Mouse (Mus musculus) forebrain, embryonic 10.5 days (tissue): Measurements from ENCODE around the gene Mfap1b. TPM values are rescaled to one million over a fixed set of nuclear protein-coding genes. Genes with fewer than 3 reads are reported as not detected.
"Not testable (repeated sequence)": the region's sequence is repeated elsewhere in the genome, so short reads cannot be mapped to it uniquely, and the experiment has no call there.

Source experiments
- DNase-seq: peaks from one replicate; pipeline ENCODE4 v3.0.0-alpha.2; 2017; ENCODE audit warnings: low spot score; ENCODE audit errors: extremely low spot score
- H3K27ac ChIP-seq: fragments of 300-500 bp; sonication (generic); 2 replicates; pipeline ENCODE4 v1.5.1; 2016; ENCODE audit warnings: mild to moderate bottlenecking
- H3K27me3 ChIP-seq: fragments of 300-500 bp; sonication (generic); 2 replicates; pipeline ENCODE4 v1.6.1; 2016; ENCODE audit warnings: mild to moderate bottlenecking; ENCODE audit not compliant: poor library complexity, severe bottlenecking
- H3K36me3 ChIP-seq: fragments of 300-500 bp; sonication (generic); replicated peaks from 2 replicates; pipeline ENCODE4 v1.6.1; 2016; ENCODE audit warnings: mild to moderate bottlenecking, moderate library complexity
- H3K4me1 ChIP-seq: fragments of 300-500 bp; sonication (generic); 2 replicates; pipeline ENCODE4 v1.6.1; 2016
- H3K4me3 ChIP-seq: fragments of 300-500 bp; sonication (generic); 2 replicates; pipeline ENCODE4 v1.5.1; 2016; ENCODE audit warnings: mild to moderate bottlenecking, moderate library complexity
- H3K9me3 ChIP-seq: fragments of 300-500 bp; sonication (generic); 2 replicates; pipeline ENCODE4 v1.6.1; 2016; ENCODE audit warnings: mild to moderate bottlenecking, moderate library complexity
- WGBS: fragments of 180-500 bp; shearing (Covaris S2); methylation state at CpG from one replicate; pipeline ENCODE4 v1.1.7; 2016; 5-methylcytosine and 5-hydroxymethylcytosine counted together
- polyA plus RNA-seq: library from polyadenylated mRNA; unstranded; fragments of >200 nt; fragmentation: Nextera tagmentation; extraction: Ambion mirVana; gene quantifications from 2 replicates; pipeline ENCODE4 v1.2.1, GENCODE M21; 2016

Mfap1b gene
- 53.5 and 53.7 TPM in 2 replicates for polyA plus RNA-seq

DNA sequence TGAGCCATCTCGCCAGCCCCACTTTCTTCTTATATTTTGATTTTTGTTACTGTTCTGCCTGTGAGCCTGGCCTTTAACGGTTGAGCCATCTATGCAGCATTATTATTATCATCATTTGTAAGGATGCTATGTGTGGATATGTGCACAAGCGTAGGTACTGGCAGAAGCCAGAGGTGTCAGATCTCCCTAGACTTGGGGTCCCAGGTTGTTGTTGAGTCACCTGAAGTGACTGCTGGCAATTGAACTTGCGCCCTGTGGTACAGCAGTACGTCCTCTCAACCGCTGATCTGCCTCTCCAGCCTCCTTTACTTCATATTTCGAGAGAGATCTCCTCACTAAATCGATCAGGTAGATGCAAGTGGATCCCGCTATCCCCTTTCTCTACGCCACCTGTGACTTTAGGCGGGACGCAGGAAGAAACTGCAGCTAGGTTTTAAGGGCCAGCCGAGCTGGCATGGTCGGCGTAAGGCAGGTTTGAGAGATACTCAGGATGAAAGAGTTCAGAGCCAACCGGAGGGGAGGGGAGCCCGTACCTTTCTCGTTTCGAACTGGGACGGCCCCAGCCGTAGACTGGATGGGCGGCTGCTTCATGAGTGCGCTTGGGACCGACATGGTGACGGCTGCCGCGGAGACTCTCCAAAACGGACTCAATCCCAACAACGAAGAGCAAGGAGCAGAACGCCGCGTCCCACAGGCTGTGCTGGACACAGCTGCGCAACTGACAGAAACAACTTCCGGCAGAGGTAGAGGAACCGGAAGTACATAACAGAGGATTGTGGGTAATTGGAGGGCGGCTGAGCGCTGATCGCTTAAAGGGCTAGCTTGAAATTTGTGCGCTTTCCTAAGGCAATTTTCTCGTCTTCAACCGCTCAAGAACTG, at the start of gene Mfap1b:
TSS of gene Mfap1b (minus strand) at position 767 of the 879 bp plus-strand sequence.
- peaks cover 16% of the 10 kb centered on the region for H3K36me3 ChIP-seq
- WGBS, result 5% methylated on average over 41 of the region's 41 CpGs
- peak within 1 kb of the TSS; percentile 64 for H3K4me3 ChIP-seq
- H3K9me3 ChIP-seq, H3K27me3 ChIP-seq, H3K4me1 ChIP-seq: not testable (repeated sequence)
- peak within 1 kb of the TSS; percentile 72 for H3K27ac ChIP-seq
- peak; percentile 78 for DNase-seq

DNA sequence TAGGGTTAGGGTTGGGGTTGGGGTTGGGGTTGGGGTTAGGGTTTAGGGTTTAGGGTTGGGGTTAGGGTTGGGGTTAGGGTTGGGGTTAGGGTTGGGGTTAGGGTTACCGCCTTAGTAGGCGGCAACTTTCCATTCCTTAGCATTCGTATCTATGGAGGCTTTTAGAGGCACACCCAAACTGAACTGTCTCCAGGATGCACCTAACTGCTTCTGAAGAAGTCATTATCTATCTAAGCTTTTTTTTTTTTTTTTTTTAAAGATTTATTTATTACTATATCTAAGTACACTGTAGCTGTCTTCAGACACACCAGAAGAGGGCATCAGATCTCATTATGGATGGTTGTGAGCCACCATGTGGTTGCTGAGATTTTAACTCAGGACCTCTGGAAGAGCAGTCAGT, 49.0 kb upstream of the Mfap1b start:
- H3K9me3 ChIP-seq, DNase-seq, H3K27ac ChIP-seq, H3K27me3 ChIP-seq, H3K4me1 ChIP-seq, H3K4me3 ChIP-seq: not testable (repeated sequence)
- H3K36me3 ChIP-seq, result peaks cover 87% of the 10 kb centered on the region
- 92% methylated on average over 3 of the region's 3 CpGs for WGBS

DNA sequence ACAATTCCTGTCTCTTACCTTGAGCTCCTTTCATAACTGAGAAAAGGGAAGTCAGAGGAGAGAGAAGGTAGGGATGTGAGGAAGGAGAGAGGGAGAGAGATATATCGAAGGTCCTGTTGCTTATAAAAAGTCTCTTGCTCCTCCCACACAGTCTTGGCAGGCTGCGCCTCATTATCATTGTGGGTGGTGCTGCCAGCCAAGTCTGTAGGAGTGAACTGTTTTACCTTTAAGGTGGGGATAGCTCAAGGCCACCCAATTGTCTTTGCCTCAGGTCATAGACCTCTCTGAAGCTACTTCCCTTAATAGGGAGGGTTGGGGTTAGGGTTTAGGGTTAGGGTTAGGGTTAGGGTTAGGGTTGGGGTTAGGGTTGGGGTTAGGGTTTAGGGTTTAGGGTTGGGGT, 48.1 kb upstream of the Mfap1b start:
- no peak for DNase-seq

DNA sequence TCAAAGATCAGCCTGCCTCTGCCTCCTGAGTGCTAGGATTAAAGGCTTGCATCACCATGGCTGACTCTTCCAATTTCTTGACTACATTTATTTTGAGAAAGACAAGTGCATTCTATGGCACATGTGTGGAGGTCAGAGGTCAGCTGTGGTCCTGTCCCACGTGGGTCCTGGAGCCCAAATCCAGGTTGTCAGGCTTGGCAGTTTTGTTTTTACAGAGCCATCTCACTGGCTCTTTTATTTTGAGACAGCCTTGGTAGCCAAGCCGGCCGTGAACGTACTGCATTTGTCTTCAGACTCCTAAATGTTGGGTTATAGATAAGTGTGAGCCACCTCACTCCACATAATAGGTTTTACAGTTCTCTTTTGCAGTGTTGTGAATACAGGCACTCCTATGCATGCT, 44.8 kb upstream of the Mfap1b start:
- not testable (repeated sequence) for H3K4me3 ChIP-seq, DNase-seq, H3K4me1 ChIP-seq, H3K9me3 ChIP-seq, H3K27ac ChIP-seq, H3K27me3 ChIP-seq
- peaks cover 91% of the 10 kb centered on the region for H3K36me3 ChIP-seq
- 94% methylated on average over 4 of the region's 4 CpGs for whole genome bisulfite sequencing

More for the DNA sequence above, 48.1 kb upstream of the Mfap1b start:
- 96% methylated on average over 2 of the region's 2 CpGs for WGBS
- no peaks in the 10 kb centered on the region for H3K9me3 ChIP-seq
- no peaks in the 10 kb centered on the region for H3K27me3 ChIP-seq
- peaks cover 92% of the 10 kb centered on the region for H3K36me3 ChIP-seq
- no peaks in the 10 kb centered on the region for H3K4me1 ChIP-seq
- H3K27ac ChIP-seq, result no peak overlapping the region
- no peak overlapping the region for H3K4me3 ChIP-seq

DNA sequence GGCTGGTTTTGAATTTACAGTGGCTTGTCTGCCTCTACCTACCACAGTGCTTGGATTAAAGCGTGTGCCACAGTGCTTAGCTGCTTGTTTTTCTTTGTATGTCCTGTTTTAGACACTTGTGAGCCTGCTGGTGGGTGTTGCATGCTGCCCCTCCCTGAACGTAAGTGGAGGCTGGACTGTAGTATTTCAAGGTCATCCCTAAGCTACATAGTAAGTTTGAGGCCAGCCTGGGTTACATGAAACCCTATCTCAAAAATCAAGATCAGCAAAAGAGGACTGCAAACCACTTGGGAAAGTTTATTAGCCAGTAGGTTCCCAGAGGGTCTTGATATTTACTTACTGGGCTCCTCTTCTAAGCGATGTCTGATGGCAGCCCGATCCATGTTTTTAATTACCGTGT, 44.2 kb upstream of the Mfap1b start:
- Histone ChIP-seq H3K36me3 (peaks cover 91% of the 10 kb centered on the region), H3K9me3 (no peaks in the 10 kb centered on the region), H3K27ac (no peak overlapping the region), H3K27me3 (no peaks in the 10 kb centered on the region), H3K4me1 (no peaks in the 10 kb centered on the region), H3K4me3 (no peak overlapping the region)
- 95% methylated on average over 5 of the region's 5 CpGs for WGBS
- DNase-seq, result no peak

DNA sequence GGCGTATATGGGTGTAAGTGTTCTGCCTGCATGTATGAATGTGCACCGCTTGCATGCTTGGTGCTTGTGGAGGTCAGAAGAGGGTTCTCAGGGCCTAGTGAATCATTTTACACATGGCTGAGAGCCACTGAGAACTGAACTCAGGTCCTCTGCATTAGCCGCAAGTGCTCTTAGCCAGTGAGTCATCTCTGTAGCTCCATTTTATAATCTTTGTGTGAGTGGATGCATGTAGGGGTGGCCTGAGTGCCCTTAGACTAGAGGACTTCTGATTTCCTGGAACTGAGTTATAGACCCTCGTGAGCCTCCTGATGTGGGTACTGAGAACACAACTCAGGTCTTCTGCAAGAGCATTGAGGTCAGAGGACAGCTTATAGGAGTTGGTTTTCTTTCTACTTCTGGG, 40.3 kb upstream of the Mfap1b start:
- H3K36me3 ChIP-seq, result peaks cover 96% of the 10 kb centered on the region
- 97% methylated on average over 4 of the region's 4 CpGs for whole genome bisulfite sequencing
- no peak overlapping the region for H3K27ac ChIP-seq
- no peak for DNase-seq
- no peaks in the 10 kb centered on the region for H3K27me3 ChIP-seq
- H3K4me3 ChIP-seq, result no peak overlapping the region
- peaks cover 9% of the 10 kb centered on the region for H3K4me1 ChIP-seq
- H3K9me3 ChIP-seq, result no peaks in the 10 kb centered on the region

DNA sequence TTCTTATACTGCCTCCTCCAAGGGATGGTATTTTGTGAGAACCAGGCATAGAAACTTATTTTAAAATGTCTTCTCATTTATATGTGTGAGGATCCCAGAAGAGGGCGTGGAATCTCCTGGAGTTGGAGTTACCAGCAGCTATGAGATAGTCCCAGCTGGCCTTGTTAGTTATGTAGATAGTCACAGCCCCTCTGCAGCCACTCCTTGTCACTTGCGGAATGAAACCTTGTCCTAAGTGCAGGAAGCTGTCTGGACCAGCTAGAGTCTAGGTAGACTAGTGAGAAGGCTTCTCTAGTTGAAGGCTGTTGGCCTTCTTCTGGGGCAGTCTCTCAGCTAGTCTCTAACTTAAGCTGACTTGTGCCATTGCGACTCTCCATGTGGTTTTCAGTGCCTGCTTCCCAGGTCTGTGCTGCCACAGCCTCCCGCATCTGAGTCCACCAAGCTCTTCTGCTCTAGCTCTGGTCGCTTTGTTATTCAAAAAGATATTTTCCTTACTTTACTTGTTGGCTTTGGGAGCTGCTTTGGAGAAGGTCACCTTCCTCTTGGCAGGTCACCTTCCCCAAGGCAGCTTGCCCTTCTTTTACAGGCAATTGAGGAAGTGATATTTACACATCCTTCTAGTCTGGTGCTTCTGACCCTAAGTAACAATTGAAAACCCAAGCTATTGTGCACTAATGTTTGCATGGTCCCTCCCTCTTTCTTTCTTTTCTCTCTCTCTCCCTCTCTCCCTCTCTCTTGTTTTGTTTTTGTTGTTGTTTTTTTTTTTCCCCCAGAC, 39.3 kb upstream of the Mfap1b start:
- not testable (repeated sequence) for H3K27me3 ChIP-seq, H3K4me3 ChIP-seq, DNase-seq, H3K27ac ChIP-seq, H3K9me3 ChIP-seq
- Histone ChIP-seq H3K36me3 (peaks cover 96% of the 10 kb centered on the region), H3K4me1 (peaks cover 19% of the 10 kb centered on the region)
- 93% methylated on average over 5 of the region's 5 CpGs for WGBS

DNA sequence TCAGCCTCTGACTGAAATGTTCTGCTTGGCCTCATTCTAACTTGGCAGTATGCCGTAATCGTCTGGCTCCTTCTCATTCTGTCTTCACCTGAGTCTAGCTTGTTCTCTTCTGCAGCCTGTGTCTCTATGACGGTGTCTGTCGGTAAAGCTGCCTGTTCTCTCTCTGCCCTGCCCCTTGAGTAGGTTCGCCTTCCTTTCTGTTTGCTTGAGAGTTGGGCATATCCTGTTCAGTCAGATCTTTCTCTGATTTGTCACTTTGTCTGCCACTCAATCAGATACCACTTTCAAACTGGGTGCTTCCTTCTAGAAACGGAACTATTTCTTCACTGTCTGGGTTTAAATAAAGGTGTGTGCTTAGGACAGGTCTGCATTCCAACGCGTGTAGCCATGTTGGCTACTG, 37.5 kb upstream of the Mfap1b start:
- Histone ChIP-seq H3K9me3 (0 out of 2 replicates have a peak, but pooled peaks cover 4% of the 10 kb centered on the region), H3K27me3 (no peaks in the 10 kb centered on the region), H3K36me3 (peaks cover 80% of the 10 kb centered on the region), H3K27ac (no peak overlapping the region), H3K4me3 (no peak overlapping the region), H3K4me1 (peaks cover 31% of the 10 kb centered on the region)
- WGBS, result 94% methylated on average over 8 of the region's 8 CpGs
- DNase-seq, result no peak

DNA sequence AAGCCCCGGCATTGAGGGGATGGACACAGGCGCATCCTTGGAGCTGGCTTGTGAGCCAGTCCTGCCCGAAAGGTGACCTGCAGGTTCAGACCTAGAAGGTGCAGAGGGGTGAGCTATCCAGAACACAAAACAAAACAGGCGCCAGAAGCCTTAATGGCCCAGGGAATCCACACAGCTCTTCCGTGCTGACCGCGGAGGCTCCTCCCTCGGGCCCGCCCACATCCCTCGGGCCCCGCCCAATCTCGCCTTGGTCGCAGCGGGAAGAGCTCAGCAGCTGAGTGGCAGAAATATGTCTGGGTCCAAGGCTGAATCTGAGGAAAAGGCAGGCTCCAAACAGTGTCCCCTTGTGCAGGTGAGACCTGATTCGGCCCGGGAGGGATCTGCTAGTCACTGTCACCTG, 35.7 kb upstream of the Mfap1b start:
- 20% methylated on average over 16 of the region's 16 CpGs for WGBS
- H3K9me3 ChIP-seq, result 0 out of 2 replicates have a peak, but pooled peaks cover 4% of the 10 kb centered on the region
- H3K4me1 ChIP-seq, result peaks cover 32% of the 10 kb centered on the region
- H3K36me3 ChIP-seq, result peaks cover 69% of the 10 kb centered on the region
- H3K27me3 ChIP-seq, result no peaks in the 10 kb centered on the region
- DNase-seq, result peak; percentile 42
- peak overlapping the region; percentile 49 for H3K27ac ChIP-seq
- H3K4me3 ChIP-seq, result peak overlapping the region; percentile 65

DNA sequence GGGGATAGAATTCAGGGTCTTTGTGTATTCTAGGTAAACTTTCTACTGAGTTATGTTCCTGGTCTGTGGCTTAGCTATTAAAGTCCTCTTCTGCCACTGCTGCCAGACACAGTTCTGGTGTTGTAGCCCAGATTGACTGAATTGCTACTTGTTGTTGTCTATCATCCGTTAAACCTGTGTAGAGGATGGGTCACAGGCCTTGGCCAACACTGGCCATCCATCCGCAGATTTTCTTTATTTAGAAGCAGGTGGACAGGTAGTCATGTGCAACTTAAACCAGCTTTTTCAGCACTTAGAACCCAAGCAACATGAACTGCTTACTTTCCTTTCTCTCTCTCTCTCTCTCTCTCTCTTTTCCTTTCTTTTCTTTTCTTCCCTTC, 34.1 kb upstream of the Mfap1b start:
- DNase-seq, result no peak
- 88% methylated on average over 2 of the region's 2 CpGs for WGBS
- Histone ChIP-seq H3K27ac (0 out of 2 replicates have a peak overlapping the region, but pooled peaks have one; percentile 82), H3K4me1 (peaks cover 33% of the 10 kb centered on the region), H3K27me3 (no peaks in the 10 kb centered on the region), H3K36me3 (peaks cover 64% of the 10 kb centered on the region), H3K9me3 (0 out of 2 replicates have a peak, but pooled peaks cover 4% of the 10 kb centered on the region), H3K4me3 (peak overlapping the region; percentile 65)

DNA sequence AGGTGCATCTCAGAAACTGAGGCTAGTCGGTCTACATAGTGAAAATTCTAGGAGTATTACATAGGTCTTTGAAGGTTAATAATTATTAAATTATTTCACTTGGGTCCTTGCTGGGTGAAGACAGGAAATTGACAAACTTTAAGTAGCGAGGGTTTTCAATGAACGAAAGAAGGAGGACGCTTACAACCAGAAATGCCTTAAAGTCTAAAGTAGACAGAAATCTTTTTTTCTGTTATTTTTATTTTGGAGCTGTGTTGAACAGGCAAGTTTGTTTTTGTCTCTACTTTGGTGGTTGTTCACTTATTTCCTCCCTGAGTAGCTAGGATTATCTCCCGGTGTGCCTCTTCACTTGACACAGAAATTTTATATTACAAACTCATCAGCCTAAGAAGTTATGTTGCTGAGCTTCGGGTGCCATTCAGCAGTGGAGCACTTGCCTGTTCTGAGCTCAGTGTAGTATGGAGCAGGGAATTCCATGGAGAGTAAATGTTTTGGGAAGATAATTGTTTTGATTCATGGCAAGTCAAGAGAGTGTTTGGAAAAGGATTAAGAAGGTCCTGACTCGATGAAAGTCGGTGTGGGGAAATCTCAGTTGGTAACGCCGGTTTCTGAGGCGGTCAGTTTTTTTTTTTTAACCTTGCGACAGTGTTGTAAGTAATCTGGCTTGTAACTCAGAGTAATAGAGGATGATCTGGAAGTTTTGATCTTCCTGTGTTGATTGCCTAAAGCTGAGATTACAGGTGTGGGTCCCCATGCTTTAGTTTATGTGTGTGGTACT, 33.5 kb upstream of the Mfap1b start:
- H3K4me3 ChIP-seq, result peak overlapping the region; percentile 65
- H3K36me3 ChIP-seq, result peaks cover 61% of the 10 kb centered on the region
- H3K4me1 ChIP-seq, result peaks cover 33% of the 10 kb centered on the region
- 29% methylated on average over 12 of the region's 12 CpGs for WGBS
- H3K27me3 ChIP-seq, result no peaks in the 10 kb centered on the region
- no peak for DNase-seq
- 0 out of 2 replicates have a peak, but pooled peaks cover 4% of the 10 kb centered on the region for H3K9me3 ChIP-seq
- peak overlapping the region; percentile 82 for H3K27ac ChIP-seq
